Mouse (Mus musculus) lung, postnatal 14 days (tissue): ENCODE measurements around the gene Klf3.
"Not testable (repeated sequence)": the region's sequence is repeated elsewhere in the genome, so short reads cannot be mapped to it uniquely, and the experiment has no call there.

Source experiments
- DNase-seq: peaks from one replicate; pipeline ENCODE4 v3.0.0; 2021

Klf3 gene

DNA sequence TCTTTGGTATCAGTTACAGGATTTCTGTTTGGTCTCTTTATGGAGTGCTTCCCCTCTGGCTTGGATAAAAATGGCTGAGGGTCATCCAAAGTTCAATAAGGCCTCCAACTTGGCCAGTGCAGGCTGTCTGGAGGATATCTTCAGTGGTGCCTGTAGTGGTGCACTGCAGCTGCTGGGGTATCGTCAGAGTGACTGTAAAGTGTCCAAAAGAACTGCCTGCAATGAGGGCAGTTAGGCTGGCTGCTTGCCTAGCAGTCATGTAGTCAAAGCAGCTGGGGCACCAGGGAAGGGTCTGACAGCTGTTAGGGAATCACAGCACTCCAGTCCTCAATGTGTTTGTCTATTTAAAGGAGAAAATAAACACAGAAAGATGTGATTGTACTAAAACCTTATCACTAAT, 36.9 kb downstream of the Klf3 start:
- DNase-seq = peak; percentile 46

DNA sequence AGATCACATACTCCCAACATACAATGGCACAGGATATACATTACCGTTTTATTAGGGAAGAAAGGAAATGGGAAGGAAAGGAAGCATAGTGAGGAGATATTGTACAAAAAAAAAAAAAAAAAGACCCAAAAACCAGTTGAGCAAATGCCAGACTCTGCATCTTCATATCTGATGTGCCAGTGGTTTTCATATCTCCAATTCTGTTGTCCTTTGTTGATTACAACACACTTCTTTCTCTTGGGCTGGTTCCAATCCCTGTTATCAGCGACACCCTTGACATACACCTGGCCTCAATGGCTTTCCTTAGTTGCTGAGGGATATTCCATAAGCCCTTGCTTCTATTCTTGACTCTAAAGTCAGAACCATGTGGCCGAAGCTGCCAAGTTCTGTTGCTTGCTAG, 41.4 kb downstream of the Klf3 start:
- no peak for DNase-seq

DNA sequence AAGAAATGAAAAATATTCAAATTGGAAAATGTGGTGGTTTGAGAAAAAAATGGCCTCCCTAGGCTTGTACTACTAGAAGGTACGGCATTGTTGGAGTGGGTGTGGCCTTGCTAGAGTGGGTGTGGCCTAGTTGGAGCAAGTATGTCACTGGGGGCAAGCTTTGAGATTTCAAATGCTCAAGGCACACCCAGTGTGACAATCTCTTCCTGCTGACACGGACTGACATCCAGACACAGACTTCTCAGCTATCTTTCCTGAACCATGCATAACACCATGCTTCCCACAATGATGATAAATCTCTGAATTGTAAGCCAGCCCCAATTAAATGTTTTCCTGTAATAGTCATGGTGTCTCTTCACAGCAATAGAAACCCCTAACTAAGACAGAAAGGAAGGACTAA, 44.1 kb downstream of the Klf3 start:
- DNase-seq = no peak

DNA sequence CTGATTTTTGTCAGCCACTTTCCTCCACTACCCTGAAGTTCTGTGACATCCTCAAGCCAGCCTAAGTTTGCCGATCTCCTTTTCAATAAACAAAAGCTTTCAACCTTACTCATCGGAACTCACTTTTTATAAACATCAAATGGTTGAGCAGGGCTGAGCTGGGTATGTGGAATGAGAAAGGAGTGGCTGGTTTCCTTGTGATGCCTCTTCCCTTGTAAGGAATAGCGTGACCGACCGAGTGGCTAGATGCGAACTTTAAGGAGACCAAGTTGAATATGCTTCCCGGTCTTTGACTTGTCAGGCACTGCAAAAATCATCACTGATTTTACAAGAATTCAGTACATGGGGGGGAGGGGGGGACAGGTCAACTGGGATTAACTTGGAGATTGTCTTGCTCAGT, 46.7 kb downstream of the Klf3 start:
- DNase-seq = no peak

DNA sequence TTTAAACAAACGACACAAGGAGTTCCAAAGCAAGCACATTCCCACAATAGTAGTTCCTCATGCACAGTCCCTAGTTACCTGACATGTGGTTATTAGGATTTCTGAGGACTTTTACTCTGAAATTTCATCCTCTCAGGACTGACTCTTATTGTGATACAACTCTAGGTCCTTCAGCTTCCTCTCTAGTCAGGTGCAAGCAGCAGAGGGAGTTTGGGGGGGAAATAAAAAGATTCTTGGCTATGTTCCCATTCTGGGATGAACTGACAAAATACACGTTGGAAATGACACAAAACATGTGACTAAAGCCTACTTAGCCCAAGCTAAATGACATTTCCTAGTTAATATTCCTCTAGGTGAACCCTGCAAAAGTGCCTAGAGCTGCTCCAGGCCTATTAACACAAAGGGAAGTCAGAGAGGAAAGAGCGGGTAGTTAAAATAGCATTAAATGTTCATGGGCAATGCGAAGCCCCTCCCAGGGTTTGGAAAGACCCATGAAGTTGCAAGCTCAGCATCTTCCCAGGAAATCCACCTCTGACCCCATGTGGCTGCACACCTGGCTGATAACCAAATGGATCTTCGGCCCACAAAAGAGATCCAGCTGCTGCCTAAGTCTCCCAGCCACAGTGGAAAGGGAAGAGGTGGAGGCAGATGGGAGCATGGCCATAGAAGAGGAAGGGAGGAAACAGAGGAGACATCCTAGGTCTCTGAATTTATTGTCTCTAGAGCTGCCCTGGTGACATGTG, 49.6 kb downstream of the Klf3 start:
- DNase-seq = no peak

DNA sequence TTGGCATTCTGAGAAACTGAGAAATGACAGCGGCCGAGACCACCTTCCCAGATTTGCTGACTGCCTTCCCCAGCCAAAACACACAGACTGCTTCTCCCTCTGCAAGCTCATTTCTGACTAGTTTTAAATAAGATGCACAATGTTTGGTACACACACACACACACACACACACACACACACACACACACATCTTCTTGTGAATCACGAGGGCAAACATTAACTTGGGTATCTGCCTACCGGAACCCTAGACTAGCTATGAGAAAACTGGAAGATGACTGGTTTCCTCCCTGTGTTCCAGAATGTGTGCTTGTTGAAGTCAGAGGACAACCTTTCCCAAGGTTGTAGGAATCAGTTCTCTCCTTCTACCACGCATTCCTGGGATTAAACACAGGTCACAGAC, 50.2 kb downstream of the Klf3 start:
- DNase-seq = no peak

DNA sequence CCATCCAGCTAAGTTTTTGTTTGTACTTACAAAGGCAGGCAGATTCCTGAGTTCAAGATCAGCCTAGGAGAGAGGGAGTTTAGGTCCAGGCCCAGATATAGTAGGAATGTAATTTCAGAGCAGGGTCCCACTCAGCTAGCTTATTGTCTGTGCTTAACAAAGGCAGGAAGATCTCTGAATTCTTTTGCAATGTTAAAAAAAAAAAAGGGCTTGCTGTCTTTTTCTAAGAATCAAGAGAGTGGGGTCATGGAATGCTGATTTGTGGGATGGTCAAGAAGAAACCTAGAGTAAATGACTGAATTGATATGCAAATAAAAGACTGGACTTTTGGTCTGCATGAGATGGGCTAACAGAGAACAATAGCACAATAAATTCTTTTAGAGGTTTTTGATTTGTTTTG, 52.0 kb downstream of the Klf3 start:
- DNase-seq = no peak

DNA sequence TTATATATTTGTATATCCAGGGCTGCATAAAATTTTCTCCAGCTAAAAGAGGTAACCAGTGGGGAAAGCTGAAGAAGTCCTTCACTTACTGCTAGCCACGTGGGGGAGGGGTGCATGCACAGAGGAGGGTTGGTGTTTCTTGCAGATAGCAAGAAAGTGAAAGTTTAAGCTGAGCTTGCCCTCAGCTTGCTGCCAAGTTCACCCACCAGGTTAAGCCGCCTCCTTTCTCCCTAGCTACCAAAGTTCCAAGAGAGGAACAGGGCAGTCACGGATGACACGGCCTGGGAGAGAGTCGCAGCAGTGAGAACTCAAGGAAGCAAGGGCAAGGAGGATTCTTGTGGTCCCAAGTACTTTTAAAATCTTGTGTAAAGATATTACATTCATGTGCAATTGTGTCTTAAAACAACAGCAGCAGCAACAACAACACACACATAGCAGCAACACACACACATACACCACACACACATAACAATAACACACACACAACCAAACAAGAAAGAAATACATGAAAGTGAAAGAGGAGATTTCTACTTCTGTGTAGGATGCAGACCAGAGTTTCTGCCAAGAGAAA, 57.8 kb downstream of the Klf3 start:
- peak; percentile 32 for DNase-seq

DNA sequence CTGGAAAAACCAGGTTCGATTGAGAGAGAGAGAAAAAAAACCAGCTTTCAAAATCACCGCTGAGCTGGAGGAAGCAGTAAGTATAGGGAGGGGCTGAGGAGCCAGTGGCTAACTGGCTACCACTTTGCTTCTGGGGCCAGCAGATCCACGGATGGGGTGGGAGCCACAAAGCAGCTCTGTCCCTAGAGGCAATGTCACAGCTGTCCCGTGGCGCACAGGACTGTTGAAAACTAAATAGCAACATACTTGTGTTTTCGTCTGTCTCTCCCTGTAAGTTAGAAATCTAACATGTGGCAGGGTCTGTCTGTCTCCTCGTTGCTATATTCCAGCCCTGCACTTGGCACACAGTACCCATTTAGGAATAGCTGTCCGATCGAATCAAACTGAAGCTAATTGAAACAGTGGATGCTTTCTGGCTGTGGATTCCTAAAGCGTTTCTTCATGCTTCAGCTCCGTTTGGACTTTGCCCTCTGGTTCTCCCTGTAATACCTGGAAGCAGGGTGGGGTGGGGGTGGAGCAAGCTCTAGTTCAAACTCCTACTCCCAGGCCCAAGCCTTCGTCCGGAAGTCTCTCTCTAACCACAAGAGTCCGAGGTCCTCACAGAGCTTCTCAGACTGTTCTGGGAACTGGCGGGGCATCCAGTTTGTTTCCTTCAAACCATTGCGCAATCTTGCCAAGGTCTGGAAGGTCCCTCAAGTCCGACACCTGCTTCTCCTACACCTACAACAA, 58.4 kb downstream of the Klf3 start:
- peak; percentile 58 for DNase-seq

DNA sequence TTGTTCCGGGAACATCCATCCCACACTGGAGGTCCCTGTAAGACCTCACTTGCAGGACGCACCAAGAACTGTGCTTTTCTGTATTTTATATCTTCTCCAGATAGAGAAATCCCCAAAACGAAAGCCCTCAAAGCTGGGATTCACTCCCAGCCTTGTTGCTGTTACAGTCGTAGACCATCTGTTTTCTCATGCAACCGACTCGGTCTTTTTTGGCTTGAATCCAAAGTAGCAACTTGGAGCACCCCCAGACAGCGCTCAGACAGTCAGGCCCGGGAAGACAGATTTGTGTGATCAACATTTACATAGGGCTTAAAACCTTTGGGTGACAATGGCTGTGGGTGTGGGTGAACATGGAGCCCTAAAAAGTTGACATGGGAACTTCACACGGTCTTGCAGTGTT, 59.1 kb downstream of the Klf3 start:
- peak; percentile 24 for DNase-seq

DNA sequence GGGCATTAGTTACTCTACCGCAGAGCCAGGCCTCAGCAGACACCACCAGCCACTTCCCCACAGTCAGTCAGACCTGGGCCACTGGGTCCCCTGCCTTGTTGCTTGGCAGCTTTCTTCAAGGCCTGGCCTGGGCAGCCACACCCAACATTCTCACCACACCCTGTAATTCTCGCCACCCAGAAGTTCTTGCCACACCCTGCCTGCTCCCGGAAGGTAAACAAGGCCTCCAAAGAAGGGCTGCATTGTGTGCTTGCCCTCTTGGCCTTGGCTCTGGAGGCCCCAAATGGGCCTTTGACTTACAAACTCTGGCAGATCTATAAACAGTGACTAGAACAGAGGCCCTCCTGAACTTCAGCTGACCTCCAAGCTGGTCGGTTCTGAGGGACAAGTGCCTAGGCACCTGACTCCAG, 61.5 kb downstream of the Klf3 start:
- peak; percentile 53 for DNase-seq

DNA sequence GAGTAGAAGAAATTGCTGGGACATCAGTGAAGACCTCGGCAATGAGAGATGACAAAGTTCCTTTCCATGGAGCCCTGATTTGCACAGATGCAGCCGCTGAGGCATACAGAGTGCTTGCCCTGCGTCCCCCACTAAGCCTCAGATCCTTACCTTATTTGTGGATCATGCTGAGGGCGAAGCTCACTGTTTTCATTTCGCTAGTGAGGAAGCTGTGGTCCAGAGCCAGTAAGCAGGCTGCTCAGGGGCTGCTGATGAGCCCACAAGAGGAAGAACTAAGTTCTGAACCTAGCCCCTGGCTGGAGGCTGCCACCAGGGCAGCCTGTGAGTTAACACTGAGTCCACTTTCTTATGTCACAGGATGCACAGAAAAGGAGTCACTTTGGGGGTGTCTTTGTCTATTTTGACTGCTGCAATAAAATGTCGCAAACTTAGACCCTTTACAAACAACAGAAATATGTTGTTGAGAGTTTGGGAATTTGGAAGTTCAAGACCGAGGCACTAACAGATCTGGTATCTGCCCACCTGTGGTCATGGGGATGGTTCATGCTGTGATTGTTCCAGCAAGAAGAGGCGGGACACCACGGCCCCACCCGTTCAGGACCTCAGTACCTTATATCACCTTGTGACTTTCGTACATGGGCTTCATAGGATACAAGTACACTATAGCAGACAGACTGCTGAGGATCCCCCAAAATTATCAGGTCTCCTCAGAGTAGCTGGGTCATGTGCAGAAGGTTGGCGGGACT, 62.2 kb downstream of the Klf3 start:
- DNase-seq = no peak

DNA sequence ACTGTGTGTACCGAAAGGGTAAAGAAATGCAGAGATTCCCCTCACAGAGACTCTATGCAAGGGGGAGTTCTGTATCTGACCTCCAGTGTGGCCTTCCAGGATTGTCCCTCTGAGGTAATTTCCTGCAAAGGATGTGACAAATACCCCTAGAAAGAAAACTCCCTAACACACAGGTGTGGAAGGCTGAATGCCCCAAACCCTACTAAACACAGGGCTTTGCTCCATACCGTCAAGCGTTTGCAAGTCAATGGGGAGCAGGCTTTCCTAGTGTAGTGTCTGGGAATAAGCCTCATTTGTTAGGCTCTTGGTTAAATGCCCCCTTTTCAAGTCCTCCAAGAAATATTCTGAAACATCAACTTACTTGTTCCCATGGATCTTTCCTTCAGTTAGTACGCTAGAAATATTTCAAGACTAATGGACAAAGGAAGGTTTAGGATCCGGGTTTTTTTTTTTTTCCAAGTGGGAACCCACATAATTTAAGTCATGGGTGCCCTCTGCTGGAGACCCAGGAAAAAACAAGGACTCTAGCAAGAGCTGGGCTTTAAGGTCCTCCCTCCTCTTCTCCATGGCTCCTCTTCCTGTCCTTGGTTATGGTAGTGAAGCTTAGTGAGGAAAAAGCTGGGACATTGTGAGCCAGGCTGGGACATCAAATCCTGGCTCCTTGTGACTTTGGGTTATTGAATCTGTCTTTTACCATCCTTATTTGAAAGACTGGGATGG, 63.3 kb downstream of the Klf3 start:
- DNase-seq = peak; percentile 93

DNA sequence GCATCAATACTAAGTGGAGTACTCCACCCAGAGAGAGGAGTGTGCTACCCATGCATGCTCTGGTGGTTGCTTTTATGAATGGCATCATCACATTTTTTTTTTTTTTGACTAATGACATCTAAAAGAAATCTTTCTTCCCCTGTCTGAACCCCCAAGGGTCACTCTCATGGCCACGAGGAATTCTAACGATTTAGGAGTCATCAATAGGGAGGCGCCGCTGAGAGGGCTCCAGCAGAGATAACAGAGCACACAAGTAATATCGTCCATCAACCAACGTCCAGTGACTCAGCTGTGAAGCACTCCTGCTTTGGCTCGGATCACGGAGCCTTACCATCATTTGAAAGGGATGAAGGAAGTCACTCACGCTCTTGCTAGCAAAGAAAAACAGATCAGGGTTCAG, 63.9 kb downstream of the Klf3 start:
- DNase-seq = no peak

DNA sequence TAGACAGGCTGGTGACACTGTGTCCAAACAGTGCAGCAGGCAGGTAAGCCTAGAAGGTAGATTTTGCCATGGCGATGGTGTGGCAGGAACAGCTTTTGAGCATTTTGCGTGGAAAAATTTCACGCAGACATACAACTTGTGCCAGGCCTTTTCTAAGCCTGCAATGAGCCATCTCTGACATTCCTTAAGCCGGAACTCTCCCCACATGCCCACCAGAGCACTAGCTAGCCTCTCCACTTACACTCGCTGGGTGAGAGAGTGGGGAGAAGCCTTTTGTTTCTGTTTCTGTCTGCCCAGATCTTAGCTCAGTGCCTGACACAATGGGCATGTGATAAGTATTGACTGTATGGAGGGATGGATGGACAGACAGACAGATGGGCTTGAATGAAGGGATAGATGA, 64.4 kb downstream of the Klf3 start:
- no peak for DNase-seq

DNA sequence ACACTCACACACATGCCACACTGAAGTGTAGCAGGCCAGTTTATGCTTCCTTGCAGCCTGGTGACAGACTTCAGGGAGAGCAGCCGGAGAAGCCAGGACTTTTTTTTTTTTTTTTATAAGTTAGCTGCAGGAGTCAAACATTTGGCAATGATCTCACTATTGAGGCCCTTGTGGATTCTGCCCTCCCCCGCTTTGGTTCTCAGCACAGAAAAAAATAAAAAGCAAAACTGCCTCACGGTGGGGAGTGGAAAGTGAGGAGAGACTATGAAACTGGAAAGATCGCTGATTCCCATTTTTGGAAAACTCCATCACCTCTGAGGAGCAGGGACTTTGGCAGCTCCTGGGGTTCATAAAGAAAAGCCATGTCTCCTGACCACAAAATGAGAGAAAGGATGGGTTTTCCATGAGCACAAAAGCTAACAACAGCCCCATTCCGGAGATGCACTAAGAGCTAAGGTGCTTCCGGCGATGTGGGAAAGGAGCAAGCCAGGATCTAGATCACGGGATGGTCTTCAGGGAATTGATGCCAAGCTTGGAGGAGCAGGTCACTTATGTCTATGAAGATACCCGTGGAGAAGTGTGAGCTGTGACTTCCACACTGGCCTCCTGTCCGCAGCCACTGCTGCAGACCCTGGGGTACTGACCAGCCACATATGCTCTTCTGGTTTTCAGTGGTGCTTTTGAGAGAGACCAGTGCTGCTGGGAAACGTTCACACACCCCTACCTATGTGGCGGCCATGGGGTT, 73.1 kb downstream of the Klf3 start:
- DNase-seq = no peak

DNA sequence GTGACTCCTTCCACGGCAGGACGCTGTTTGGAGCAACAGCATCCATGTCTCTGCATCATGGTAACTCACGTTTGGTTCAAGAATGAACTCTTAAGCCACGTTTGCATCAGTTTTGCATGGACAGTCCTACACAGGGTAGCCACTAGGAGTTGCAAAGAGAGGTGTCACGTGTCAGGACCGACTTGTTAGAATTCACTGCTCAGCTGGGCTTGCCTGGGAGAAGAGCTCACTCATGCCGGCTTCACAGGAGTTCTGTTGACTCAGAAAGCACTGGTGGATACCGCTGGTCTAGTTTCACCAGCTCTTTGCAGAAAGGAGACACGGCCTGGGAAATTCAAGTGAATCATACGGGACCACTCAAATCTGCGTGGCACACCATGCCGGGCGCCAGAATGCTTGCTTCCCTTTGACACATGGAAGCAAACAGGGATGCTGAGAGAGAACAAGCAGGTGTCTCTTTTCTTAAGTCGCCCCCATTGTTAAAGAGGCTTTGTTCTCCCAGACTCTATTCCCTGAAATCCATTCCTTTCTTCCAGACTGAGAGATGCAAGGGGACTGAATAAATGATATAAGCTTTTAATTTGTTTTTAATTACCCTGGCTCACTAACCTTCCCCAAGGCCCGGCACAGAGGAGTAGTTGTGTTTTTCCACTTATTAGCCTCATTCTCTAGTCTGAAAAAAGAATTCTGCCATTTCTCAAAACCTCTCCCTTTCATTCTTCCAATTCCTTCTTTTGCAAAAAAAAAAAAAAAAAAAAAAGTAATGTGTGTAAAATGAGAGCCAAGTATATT, 74.2 kb downstream of the Klf3 start:
- no peak for DNase-seq

DNA sequence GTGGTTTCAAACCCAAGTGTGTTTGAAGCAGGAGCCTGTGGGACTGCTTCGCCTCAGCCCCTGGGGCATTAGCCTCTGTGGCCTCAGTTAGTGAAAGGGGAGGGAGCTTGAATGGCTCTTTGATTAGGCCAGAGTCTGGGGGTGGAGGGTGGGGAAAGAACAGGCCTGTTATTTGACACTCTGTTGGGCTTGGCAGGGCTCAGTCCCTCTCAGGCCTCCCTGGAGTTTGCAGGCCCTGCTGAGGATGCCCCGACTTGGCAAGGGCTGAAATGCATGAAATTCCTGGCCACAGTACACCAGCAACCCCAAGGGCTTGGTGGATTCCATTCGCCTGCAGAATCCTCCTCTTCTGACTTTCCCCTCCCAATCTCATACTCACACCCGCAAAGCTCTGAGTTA, 74.8 kb downstream of the Klf3 start:
- peak; percentile 54 for DNase-seq

DNA sequence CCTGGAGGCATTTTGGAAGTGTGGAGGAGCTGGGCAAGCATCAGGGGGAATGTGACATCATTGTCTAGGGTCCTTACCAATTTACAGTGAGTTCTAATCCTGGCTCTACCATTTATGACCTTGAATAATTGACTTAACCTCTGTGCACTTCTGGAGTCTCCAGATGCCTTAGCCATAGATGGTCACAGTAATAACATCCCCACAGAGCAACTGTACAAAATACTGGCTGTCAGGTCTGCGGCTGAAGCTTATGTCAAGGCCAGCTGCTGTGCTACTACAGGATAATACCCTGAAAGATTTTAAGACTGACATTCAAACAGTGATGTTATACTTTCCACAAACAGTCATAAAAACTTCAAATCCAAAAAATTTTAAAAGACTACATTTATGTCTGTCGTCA, 75.3 kb downstream of the Klf3 start:
- no peak for DNase-seq

DNA sequence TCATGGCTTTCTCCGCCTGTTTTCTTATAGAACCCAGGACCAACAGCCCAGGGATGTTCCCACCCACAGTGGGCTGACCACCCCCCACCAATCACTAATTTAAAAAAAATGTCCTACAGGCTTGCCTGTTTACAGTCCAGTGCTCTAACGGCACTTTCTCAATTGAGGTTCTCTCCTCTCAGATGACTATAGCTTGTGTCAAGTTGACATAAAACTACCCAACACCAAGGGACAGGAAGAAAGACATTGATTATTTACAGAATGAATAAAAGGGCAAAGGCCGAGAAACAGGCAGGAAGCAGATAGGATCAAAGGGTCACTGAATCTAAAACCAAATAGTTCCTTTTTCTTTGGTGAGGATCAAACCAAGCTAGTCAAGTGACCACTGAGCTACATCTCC, 76.1 kb downstream of the Klf3 start:
- no peak for DNase-seq

DNA sequence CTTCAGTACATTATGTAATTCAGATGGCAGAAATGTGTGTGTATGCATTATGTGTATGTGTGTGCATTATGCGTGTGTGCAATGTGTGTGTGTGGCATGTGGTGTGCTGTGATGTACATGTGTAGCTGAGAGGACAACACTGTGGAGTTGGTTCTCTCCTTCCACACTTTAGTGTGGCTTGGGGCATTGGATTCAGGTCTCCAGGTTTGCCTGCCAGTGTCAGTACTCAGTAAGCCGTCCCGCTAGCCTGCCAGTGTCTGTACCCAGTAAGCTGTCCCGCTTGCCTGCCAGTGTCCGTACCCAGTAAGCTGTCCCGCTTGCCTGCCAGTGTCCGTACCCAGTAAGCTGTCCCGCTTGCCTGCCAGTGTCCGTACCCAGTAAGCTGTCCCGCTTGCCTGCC, 78.4 kb downstream of the Klf3 start:
- not testable (repeated sequence) for DNase-seq
